Mouse (Mus musculus): ENCODE measurements around the gene Mapk13. TPM values are rescaled to one million over a fixed set of nuclear protein-coding genes. Genes with fewer than 3 reads are reported as not detected.
A peak's percentile ranks its signal among the peaks of the same experiment; 100 is the strongest.
"Not testable (repeated sequence)": the region's sequence is repeated elsewhere in the genome, so short reads cannot be mapped to it uniquely, and the experiment has no call there.

Mapk13 gene
- polyA plus RNA-seq (2014; fragmentation: Nextera tagmentation; extraction: Ambion mirVana) = 2.6 and 2.9 TPM in 2 replicates

GRCm38 (mm10) chr17:28769121-28769874 lies at the start of gene Mapk13:
Gene Mapk13, plus strand, starts transcription at chr17:28769297.
- no peaks in the 10 kb centered on the region for H3K9me3 ChIP-seq (replicated peaks; ENCODE audit: control insufficient read depth, low read length)
- ATAC-seq (replicated peaks; ENCODE audit: insufficient number of reproducible peaks, low FRiP score, low TSS enrichment) = peak; percentile 57; the same call in 1 of the 2 replicates
- no peaks in the 10 kb centered on the region for H3K36me3 ChIP-seq (ENCODE audit: control insufficient read depth, insufficient read depth, low read length)
- H3K27me3 ChIP-seq (ENCODE audit: control insufficient read depth, insufficient read depth, low read length) = peaks cover 37% of the 10 kb centered on the region
- peaks cover 12% of the 10 kb centered on the region; the same call in 1 of the 2 replicates for H3K4me1 ChIP-seq (ENCODE audit: control insufficient read depth, insufficient read depth, low read length)
- peak within 1 kb of the TSS; percentile 53 for H3K4me3 ChIP-seq (ENCODE audit: low read depth, low read length)
- H3K9ac ChIP-seq (ENCODE audit: low read depth, low read length) = peak within 1 kb of the TSS; percentile 44
- 3% methylated on average over 42 of the region's 58 CpGs for WGBS (ENCODE audit: insufficient replicate concordance)
- peak within 1 kb of the TSS; percentile 91 for H3K4me2 ChIP-seq
- H3K27ac ChIP-seq (ENCODE audit: low read depth, low read length) = no peak within 1 kb of the TSS

- peaks cover 17% of the 10 kb centered on the region for H3K36me3 ChIP-seq (ENCODE audit: control insufficient read depth, insufficient read depth, low read length)
- peaks cover 9% of the 10 kb centered on the region for H3K4me1 ChIP-seq (ENCODE audit: control insufficient read depth, insufficient read depth, low read length)
- no peak within 1 kb of the TSS for H3K4me3 ChIP-seq (ENCODE audit: low read depth, low read length)
- no peaks in the 10 kb centered on the region for H3K27me3 ChIP-seq (ENCODE audit: control insufficient read depth, insufficient read depth, low read length)
- H3K4me2 ChIP-seq = no peak within 1 kb of the TSS
- WGBS (ENCODE audit: insufficient replicate concordance) = 92% methylated on average over 4 of the region's 4 CpGs
- no peaks in the 10 kb centered on the region for H3K9me3 ChIP-seq (replicated peaks; ENCODE audit: control insufficient read depth, low read length)
- no peak within 1 kb of the TSS for H3K27ac ChIP-seq (ENCODE audit: low read depth, low read length)
- no peak within 1 kb of the TSS for H3K9ac ChIP-seq (ENCODE audit: low read depth, low read length)
- ATAC-seq (replicated peaks; ENCODE audit: insufficient number of reproducible peaks, low FRiP score, low TSS enrichment) = no peak
Observed at GRCm38 (mm10) chr17:28725783-28726182, 43.3 kb upstream of the Mapk13 start, which contains the start of gene AC170998.1. Gene AC170998.1, plus strand, starts transcription at chr17:28726083.

GRCm38 (mm10) chr17:28727511-28727910 lies 41.6 kb upstream of the Mapk13 start:
- ATAC-seq (replicated peaks; ENCODE audit: insufficient number of reproducible peaks, low FRiP score, low TSS enrichment); H3K9me3 ChIP-seq (replicated peaks; ENCODE audit: control insufficient read depth, low read length); H3K4me2 ChIP-seq; H3K4me3 ChIP-seq (ENCODE audit: low read depth, low read length); H3K27me3 ChIP-seq (ENCODE audit: control insufficient read depth, insufficient read depth, low read length); H3K9ac ChIP-seq (ENCODE audit: low read depth, low read length); H3K4me1 ChIP-seq (ENCODE audit: control insufficient read depth, insufficient read depth, low read length); H3K27ac ChIP-seq (ENCODE audit: low read depth, low read length): not testable (repeated sequence)
- peaks cover 19% of the 10 kb centered on the region for H3K36me3 ChIP-seq (ENCODE audit: control insufficient read depth, insufficient read depth, low read length)
- WGBS (ENCODE audit: insufficient replicate concordance) = 93% methylated on average over 11 of the region's 11 CpGs

- ATAC-seq (replicated peaks; ENCODE audit: insufficient number of reproducible peaks, low FRiP score, low TSS enrichment) = no peak
- Histone ChIP-seq H3K27ac (ENCODE audit: low read depth, low read length) (no peak overlapping the region), H3K4me3 (ENCODE audit: low read depth, low read length) (no peak overlapping the region), H3K36me3 (ENCODE audit: control insufficient read depth, insufficient read depth, low read length) (peaks cover 15% of the 10 kb centered on the region), H3K9ac (ENCODE audit: low read depth, low read length) (no peak overlapping the region), H3K9me3 (replicated peaks; ENCODE audit: control insufficient read depth, low read length) (no peaks in the 10 kb centered on the region), H3K4me2 (no peak overlapping the region), H3K27me3 (ENCODE audit: control insufficient read depth, insufficient read depth, low read length) (no peaks in the 10 kb centered on the region), H3K4me1 (ENCODE audit: control insufficient read depth, insufficient read depth, low read length) (no peaks in the 10 kb centered on the region)
- 89% methylated on average over 6 of the region's 6 CpGs for WGBS (ENCODE audit: insufficient replicate concordance)
Observed at GRCm38 (mm10) chr17:28735317-28736105, 33.6 kb upstream of the Mapk13 start.

GRCm38 (mm10) chr17:28736486-28736885 lies 32.6 kb upstream of the Mapk13 start:
- Histone ChIP-seq H3K9ac (ENCODE audit: low read depth, low read length) (no peak overlapping the region), H3K27ac (ENCODE audit: low read depth, low read length) (no peak overlapping the region), H3K9me3 (replicated peaks; ENCODE audit: control insufficient read depth, low read length) (no peaks in the 10 kb centered on the region), H3K4me2 (no peak overlapping the region), H3K4me1 (ENCODE audit: control insufficient read depth, insufficient read depth, low read length) (no peaks in the 10 kb centered on the region), H3K4me3 (ENCODE audit: low read depth, low read length) (no peak overlapping the region), H3K27me3 (ENCODE audit: control insufficient read depth, insufficient read depth, low read length) (no peaks in the 10 kb centered on the region), H3K36me3 (ENCODE audit: control insufficient read depth, insufficient read depth, low read length) (peaks cover 15% of the 10 kb centered on the region)
- no peak for ATAC-seq (replicated peaks; ENCODE audit: insufficient number of reproducible peaks, low FRiP score, low TSS enrichment)
- WGBS (ENCODE audit: insufficient replicate concordance) = 69% methylated on average over 4 of the region's 4 CpGs

GRCm38 (mm10) chr17:28737973-28738372 lies 31.1 kb upstream of the Mapk13 start:
- no peak overlapping the region for H3K4me2 ChIP-seq
- H3K27me3 ChIP-seq (ENCODE audit: control insufficient read depth, insufficient read depth, low read length) = no peaks in the 10 kb centered on the region
- no peaks in the 10 kb centered on the region for H3K4me1 ChIP-seq (ENCODE audit: control insufficient read depth, insufficient read depth, low read length)
- no peak overlapping the region for H3K9ac ChIP-seq (ENCODE audit: low read depth, low read length)
- H3K9me3 ChIP-seq (replicated peaks; ENCODE audit: control insufficient read depth, low read length) = no peaks in the 10 kb centered on the region
- H3K27ac ChIP-seq (ENCODE audit: low read depth, low read length) = no peak overlapping the region
- peaks cover 19% of the 10 kb centered on the region for H3K36me3 ChIP-seq (ENCODE audit: control insufficient read depth, insufficient read depth, low read length)
- 84% methylated on average over 4 of the region's 4 CpGs for WGBS (ENCODE audit: insufficient replicate concordance)
- no peak for ATAC-seq (replicated peaks; ENCODE audit: insufficient number of reproducible peaks, low FRiP score, low TSS enrichment)
- H3K4me3 ChIP-seq (ENCODE audit: low read depth, low read length) = no peak overlapping the region

- no peak overlapping the region for H3K4me3 ChIP-seq (ENCODE audit: low read depth, low read length)
- H3K9me3 ChIP-seq (replicated peaks; ENCODE audit: control insufficient read depth, low read length) = no peaks in the 10 kb centered on the region
- no peak overlapping the region for H3K27ac ChIP-seq (ENCODE audit: low read depth, low read length)
- H3K4me1 ChIP-seq (ENCODE audit: control insufficient read depth, insufficient read depth, low read length) = no peaks in the 10 kb centered on the region
- WGBS (ENCODE audit: insufficient replicate concordance) = 92% methylated on average over 6 of the region's 6 CpGs
- H3K36me3 ChIP-seq (ENCODE audit: control insufficient read depth, insufficient read depth, low read length) = peaks cover 29% of the 10 kb centered on the region
- H3K27me3 ChIP-seq (ENCODE audit: control insufficient read depth, insufficient read depth, low read length) = no peaks in the 10 kb centered on the region
- no peak overlapping the region for H3K9ac ChIP-seq (ENCODE audit: low read depth, low read length)
- no peak for ATAC-seq (replicated peaks; ENCODE audit: insufficient number of reproducible peaks, low FRiP score, low TSS enrichment)
- no peak overlapping the region for H3K4me2 ChIP-seq
Observed at GRCm38 (mm10) chr17:28739244-28739643, 29.9 kb upstream of the Mapk13 start.

- Histone ChIP-seq H3K9me3 (replicated peaks; ENCODE audit: control insufficient read depth, low read length) (no peaks in the 10 kb centered on the region), H3K4me3 (ENCODE audit: low read depth, low read length) (no peak overlapping the region), H3K4me1 (ENCODE audit: control insufficient read depth, insufficient read depth, low read length) (no peaks in the 10 kb centered on the region), H3K4me2 (no peak overlapping the region), H3K36me3 (ENCODE audit: control insufficient read depth, insufficient read depth, low read length) (peaks cover 46% of the 10 kb centered on the region), H3K9ac (ENCODE audit: low read depth, low read length) (no peak overlapping the region), H3K27ac (ENCODE audit: low read depth, low read length) (no peak overlapping the region), H3K27me3 (ENCODE audit: control insufficient read depth, insufficient read depth, low read length) (no peaks in the 10 kb centered on the region)
- no peak for ATAC-seq (replicated peaks; ENCODE audit: insufficient number of reproducible peaks, low FRiP score, low TSS enrichment)
- WGBS (ENCODE audit: insufficient replicate concordance) = 85% methylated on average over 11 of the region's 11 CpGs
Observed at GRCm38 (mm10) chr17:28743145-28743866, 25.8 kb upstream of the Mapk13 start.

Measured in heart, embryonic 11.5 days (tissue).